Mouse (Mus musculus) A20 (cell line): ENCODE measurements around the gene Sparcl1.
A peak's percentile ranks its signal among the peaks of the same experiment; 100 is the strongest.

Source experiments
- DNase-seq: peaks from one replicate; pipeline ENCODE4 v3.0.0-alpha.2; 2011; ENCODE audit warnings: low read depth, low spot score

Gene Sparcl1

GRCm38 (mm10) chr5:104113491-104114172 is at the start of gene Sparcl1:
TSS of gene Sparcl1 (minus strand) at chr5:104113733.
- no peak for DNase-seq

GRCm38 (mm10) chr5:104161390-104161789 is 47.9 kb upstream of the Sparcl1 start:
- no peak for DNase-seq

GRCm38 (mm10) chr5:104160581-104160980 is 47.0 kb upstream of the Sparcl1 start:
- no peak for DNase-seq

- no peak for DNase-seq
These were observed 45.0 kb upstream of the Sparcl1 start for GRCm38 (mm10) chr5:104158332-104159052.

- no peak for DNase-seq
These were observed 44.2 kb upstream of the Sparcl1 start for GRCm38 (mm10) chr5:104157701-104158100.

GRCm38 (mm10) chr5:104150196-104150595 is 36.7 kb upstream of the Sparcl1 start:
- no peak for DNase-seq

GRCm38 (mm10) chr5:104149349-104149748 is 35.8 kb upstream of the Sparcl1 start:
- DNase-seq: no peak

- DNase-seq: no peak
These were observed 30.5 kb upstream of the Sparcl1 start for GRCm38 (mm10) chr5:104144057-104144456.

- DNase-seq: no peak
These were observed 27.5 kb upstream of the Sparcl1 start for GRCm38 (mm10) chr5:104141067-104141466.

GRCm38 (mm10) chr5:104137920-104138541 is 24.5 kb upstream of the Sparcl1 start:
- no peak for DNase-seq

GRCm38 (mm10) chr5:104133752-104134151 is 20.2 kb upstream of the Sparcl1 start:
- DNase-seq: no peak

- DNase-seq: peak; percentile 30
These were observed 18.0 kb upstream of the Sparcl1 start for GRCm38 (mm10) chr5:104131544-104131943.

- DNase-seq: no peak
These were observed 17.4 kb upstream of the Sparcl1 start for GRCm38 (mm10) chr5:104130891-104131290.

GRCm38 (mm10) chr5:104128281-104129031 is 14.9 kb upstream of the Sparcl1 start:
- DNase-seq: no peak

GRCm38 (mm10) chr5:104127351-104127750 is 13.8 kb upstream of the Sparcl1 start:
- no peak for DNase-seq

- DNase-seq: no peak
These were observed 13.2 kb upstream of the Sparcl1 start for GRCm38 (mm10) chr5:104126561-104127320.

GRCm38 (mm10) chr5:104124016-104124658 is 10.6 kb upstream of the Sparcl1 start:
- no peak for DNase-seq

GRCm38 (mm10) chr5:104115890-104116289 is 2.4 kb upstream of the Sparcl1 start:
- DNase-seq: no peak

GRCm38 (mm10) chr5:104115118-104115517 is 1.6 kb upstream of the Sparcl1 start:
- DNase-seq: no peak

- DNase-seq: no peak
These were observed 1.0 kb downstream of the Sparcl1 start for GRCm38 (mm10) chr5:104112511-104112910.

- no peak for DNase-seq
These were observed 1.5 kb downstream of the Sparcl1 start for GRCm38 (mm10) chr5:104112016-104112415.
